Mouse (Mus musculus) heart, postnatal 0 days (tissue): ENCODE measurements around the gene Gm49325. TPM values are rescaled to one million over a fixed set of nuclear protein-coding genes. Genes with fewer than 3 reads are reported as not detected.

Experiments used
- ATAC-seq: fragments of 200-750 bp; cut with Nextera tagmentation; 2 replicates; pipeline ENCODE4 v1.8.0; 2017; ENCODE audit warnings: low read depth, moderate number of reproducible peaks, moderate library complexity; ENCODE audit not compliant: insufficient read depth
- DNase-seq: peaks from one replicate; pipeline ENCODE4 v3.0.0-alpha.2; 2016; ENCODE audit warnings: low spot score
- H3K27ac ChIP-seq: fragments of 300-500 bp; sonication (generic); 2 replicates; pipeline ENCODE4 v1.5.1; 2014; ENCODE audit warnings: low read depth, mild to moderate bottlenecking
- H3K27me3 ChIP-seq: fragments of 300-500 bp; sonication (generic); 2 replicates; pipeline ENCODE4 v1.6.1; 2014; ENCODE audit warnings: low read length, mixed read lengths; ENCODE audit not compliant: control insufficient read depth, insufficient read depth
- H3K36me3 ChIP-seq: fragments of 300-500 bp; sonication (generic); replicated peaks from 2 replicates; pipeline ENCODE4 v1.6.1; 2014; ENCODE audit warnings: low read length, mixed read lengths; ENCODE audit not compliant: control insufficient read depth, insufficient read depth
- H3K4me1 ChIP-seq: fragments of 300-500 bp; sonication (generic); 2 replicates; pipeline ENCODE4 v1.6.1; 2014; ENCODE audit warnings: antibody characterized with exemption; ENCODE audit not compliant: control insufficient read depth, insufficient read depth
- H3K4me2 ChIP-seq: fragments of 300-500 bp; sonication (generic); 2 replicates; pipeline ENCODE4 v1.6.1; 2014; ENCODE audit warnings: low read depth, mild to moderate bottlenecking, low read length, moderate library complexity
- H3K4me3 ChIP-seq: fragments of 300-500 bp; sonication (generic); 2 replicates; pipeline ENCODE4 v1.5.1; 2014; ENCODE audit warnings: low read depth, low read length
- H3K9ac ChIP-seq: fragments of 300-500 bp; sonication (generic); replicated peaks from 2 replicates; pipeline ENCODE4 v1.6.1; 2014; ENCODE audit warnings: low read depth, low read length, mixed read lengths
- H3K9me3 ChIP-seq: fragments of 300-500 bp; sonication (generic); replicated peaks from 2 replicates; pipeline ENCODE4 v1.6.1; 2016; ENCODE audit warnings: low read length; ENCODE audit not compliant: control insufficient read depth
- CTCF ChIP-seq: IDR thresholded peaks from 2 replicates; pipeline ENCODE4 v1.5.1; 2016; ENCODE audit warnings: antibody characterized with exemption, control low read depth, low read depth
- EP300 ChIP-seq: IDR thresholded peaks from 2 replicates; pipeline ENCODE4 v1.6.1; 2016; ENCODE audit warnings: antibody characterized with exemption, low read depth
- WGBS: fragments of 180-500 bp; shearing (Covaris S2); extraction: QIAGEN DNeasy Blood & Tissue Kit; methylation state at CpG from one replicate; pipeline ENCODE4 v1.1.7; 2014; 5-methylcytosine and 5-hydroxymethylcytosine counted together
- polyA plus RNA-seq: library from polyadenylated mRNA; unstranded; fragments of >200 nt; fragmentation: Nextera tagmentation; extraction: Ambion mirVana; gene quantifications from 2 replicates; pipeline ENCODE4 v1.2.1, GENCODE M21; 2015
- total RNA-seq: library from RNA; depleted of rRNA; stranded (reverse); fragments of >200 nt; gene quantifications from 2 replicates; pipeline ENCODE4 v1.2.3, GENCODE M21; 2014; ENCODE audit warnings: low replicate concordance

The Gm49325 gene
- total and polyA plus RNA-seq, 2 experiments from 2014 or later = 13.7 TPM; not detected in 1

GRCm38 (mm10) chr10:77561508-77561907 is 44.5 kb upstream of the Gm49325 start:
- Histone ChIP-seq H3K27ac (no peak overlapping the region), H3K4me1 (no peaks in the 10 kb centered on the region), H3K9ac (no peak overlapping the region), H3K4me3 (no peak overlapping the region), H3K4me2 (no peak overlapping the region), H3K36me3 (no peaks in the 10 kb centered on the region), H3K9me3 (no peaks in the 10 kb centered on the region), H3K27me3 (no peaks in the 10 kb centered on the region)
- TF ChIP-seq EP300 = no peak
- no peak for TF ChIP-seq CTCF
- WGBS = 58% methylated on average over 2 of the region's 2 CpGs
- DNase-seq = no peak
- ATAC-seq = no peak

DNA sequence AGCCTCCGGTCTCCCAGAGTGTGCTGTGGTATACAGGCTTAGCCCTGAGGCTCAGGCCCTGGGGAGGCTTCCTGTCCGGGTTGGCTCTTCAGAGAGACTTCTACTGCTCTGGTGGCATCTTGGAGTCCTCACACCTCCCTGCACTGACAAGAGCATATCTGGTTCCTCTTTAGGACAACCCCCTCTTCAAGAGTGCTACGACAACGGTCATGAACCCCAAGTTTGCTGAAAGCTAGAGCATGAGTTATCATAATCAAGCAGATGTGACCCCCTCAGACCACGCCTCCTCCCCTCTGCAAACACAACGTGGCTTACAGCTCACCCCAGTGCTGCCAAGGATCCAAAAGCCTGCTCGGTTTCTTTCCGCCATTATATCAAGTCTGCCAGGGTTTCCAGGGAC is 41.0 kb upstream of the Gm49325 start:
- no peak overlapping the region for H3K27ac ChIP-seq
- H3K4me3 ChIP-seq = no peak overlapping the region
- H3K27me3 ChIP-seq = no peaks in the 10 kb centered on the region
- no peak overlapping the region for H3K4me2 ChIP-seq
- TF ChIP-seq CTCF = no peak
- TF ChIP-seq EP300 = no peak
- H3K36me3 ChIP-seq = no peaks in the 10 kb centered on the region
- WGBS = 63% methylated on average over 8 of the region's 8 CpGs
- no peaks in the 10 kb centered on the region for H3K9me3 ChIP-seq
- DNase-seq (no peak), ATAC-seq (no peak)
- H3K9ac ChIP-seq = no peak overlapping the region
- no peaks in the 10 kb centered on the region for H3K4me1 ChIP-seq

- no peaks in the 10 kb centered on the region for H3K9me3 ChIP-seq
- TF ChIP-seq EP300 (no peak), CTCF (peak; percentile 83)
- no peaks in the 10 kb centered on the region for H3K27me3 ChIP-seq
- no peaks in the 10 kb centered on the region for H3K36me3 ChIP-seq
- no peak overlapping the region for H3K27ac ChIP-seq
- H3K4me3 ChIP-seq = no peak overlapping the region
- no peaks in the 10 kb centered on the region for H3K4me1 ChIP-seq
- H3K9ac ChIP-seq = no peak overlapping the region
- no peak overlapping the region for H3K4me2 ChIP-seq
- peak; percentile 72; the same call in 1 of the 2 replicates for ATAC-seq
- 26% methylated on average over 8 of the region's 8 CpGs for WGBS
- DNase-seq = peak; percentile 54
These were observed 39.3 kb upstream of the Gm49325 start for GRCm38 (mm10) chr10:77566651-77567050.

GRCm38 (mm10) chr10:77569481-77569880 is 36.5 kb upstream of the Gm49325 start:
- TF ChIP-seq EP300 = no peak
- TF ChIP-seq CTCF = no peak
- Histone ChIP-seq H3K4me2 (no peak overlapping the region), H3K4me1 (no peaks in the 10 kb centered on the region), H3K4me3 (no peak overlapping the region), H3K27ac (no peak overlapping the region), H3K9ac (no peak overlapping the region), H3K27me3 (no peaks in the 10 kb centered on the region), H3K36me3 (no peaks in the 10 kb centered on the region), H3K9me3 (no peaks in the 10 kb centered on the region)
- DNase-seq (no peak), ATAC-seq (no peak)
- WGBS = 40% methylated on average over 7 of the region's 7 CpGs

- TF ChIP-seq CTCF = no peak
- no peak for TF ChIP-seq EP300
- Histone ChIP-seq H3K36me3 (no peaks in the 10 kb centered on the region), H3K4me2 (no peak overlapping the region), H3K4me3 (no peak overlapping the region), H3K9ac (no peak overlapping the region), H3K27ac (no peak overlapping the region), H3K27me3 (no peaks in the 10 kb centered on the region), H3K4me1 (no peaks in the 10 kb centered on the region), H3K9me3 (no peaks in the 10 kb centered on the region)
- ATAC-seq (no peak), DNase-seq (no peak)
- 40% methylated on average over 6 of the region's 6 CpGs for WGBS
These were observed 35.9 kb upstream of the Gm49325 start for GRCm38 (mm10) chr10:77569973-77570658.

GRCm38 (mm10) chr10:77572225-77572624 is 33.8 kb upstream of the Gm49325 start:
- Histone ChIP-seq H3K4me2 (no peak overlapping the region), H3K27ac (no peak overlapping the region), H3K4me1 (no peaks in the 10 kb centered on the region), H3K9ac (no peak overlapping the region), H3K36me3 (no peaks in the 10 kb centered on the region), H3K4me3 (no peak overlapping the region), H3K9me3 (no peaks in the 10 kb centered on the region), H3K27me3 (no peaks in the 10 kb centered on the region)
- DNase-seq (no peak), ATAC-seq (no peak)
- 20% methylated on average over 3 of the region's 3 CpGs for WGBS
- no peak for TF ChIP-seq EP300
- TF ChIP-seq CTCF = peak; percentile 37; the same call in 1 of the 2 replicates
